Mouse (Mus musculus) urinary bladder, postnatal 14 days (tissue): ENCODE measurements at regions not wholly inside any gene's neighbourhood (a gene's known extent, or its start where the extent isn't known, plus 50 kb on each side); places are given as distances from the start of the nearest gene placed in this dataset.

ENCODE experiments used
- DNase-seq: peaks from one replicate; pipeline ENCODE4 v3.0.0; 2021; ENCODE audit warnings: low spot score

GRCm38 (mm10) chr17:45341573-45341972, 92.0 kb downstream of the Cdc5l start:
- no peak for DNase-seq

- no peak for DNase-seq
These were observed 92.7 kb downstream of the Cdc5l start for GRCm38 (mm10) chr17:45340851-45341250.

- no peak for DNase-seq
These were observed 94.3 kb downstream of the Cdc5l start for GRCm38 (mm10) chr17:45339226-45339625.

GRCm38 (mm10) chr17:45338086-45338485, 95.5 kb downstream of the Cdc5l start:
- DNase-seq = no peak

- DNase-seq = no peak
These were observed 97.9 kb downstream of the Cdc5l start for GRCm38 (mm10) chr17:45335586-45336151.

- DNase-seq = no peak
These were observed 98.7 kb downstream of the Cdc5l start for GRCm38 (mm10) chr17:45334732-45335381.

GRCm38 (mm10) chr17:45332321-45332720, 101.2 kb downstream of the Cdc5l start:
- DNase-seq = no peak

- DNase-seq = no peak
These were observed 104.3 kb downstream of the Cdc5l start for GRCm38 (mm10) chr17:45329241-45329640.

GRCm38 (mm10) chr17:45326726-45327125, 106.8 kb downstream of the Cdc5l start:
- DNase-seq = no peak

- no peak for DNase-seq
These were observed 107.4 kb downstream of the Cdc5l start for GRCm38 (mm10) chr17:45326173-45326572.

- DNase-seq = peak; percentile 22
These were observed 110.7 kb downstream of the Cdc5l start for GRCm38 (mm10) chr17:45322842-45323241.

- DNase-seq = no peak
These were observed 113.5 kb downstream of the Cdc5l start for GRCm38 (mm10) chr17:45320074-45320473.

GRCm38 (mm10) chr17:45318211-45319076, 115.1 kb downstream of the Cdc5l start:
- no peak for DNase-seq

GRCm38 (mm10) chr17:45312510-45313266, 120.8 kb downstream of the Cdc5l start:
- DNase-seq = peak; percentile 52

- no peak for DNase-seq
These were observed 127.0 kb downstream of the Cdc5l start for GRCm38 (mm10) chr17:45306506-45306905.

- no peak for DNase-seq
These were observed 130.4 kb downstream of the Cdc5l start for GRCm38 (mm10) chr17:45303183-45303582.

- DNase-seq = no peak
These were observed 135.2 kb downstream of the Cdc5l start for GRCm38 (mm10) chr17:45298355-45298754.

GRCm38 (mm10) chr17:45297860-45298259, 135.7 kb downstream of the Cdc5l start:
- no peak for DNase-seq

GRCm38 (mm10) chr17:45296363-45296762, 137.2 kb downstream of the Cdc5l start:
- no peak for DNase-seq

- no peak for DNase-seq
These were observed 138.7 kb downstream of the Cdc5l start for GRCm38 (mm10) chr17:45294886-45295285.

- no peak for DNase-seq
These were observed 139.2 kb downstream of the Cdc5l start for GRCm38 (mm10) chr17:45294256-45294865.

GRCm38 (mm10) chr17:45292883-45293282, 140.7 kb downstream of the Cdc5l start:
- DNase-seq = no peak
